Mouse (Mus musculus) adrenal gland, postnatal 4 days (tissue): ENCODE measurements around the gene Rhot1. TPM values are rescaled to one million over a fixed set of nuclear protein-coding genes. Genes with fewer than 3 reads are reported as not detected.
"Not testable (repeated sequence)": the region's sequence is repeated elsewhere in the genome, so short reads cannot be mapped to it uniquely, and the experiment has no call there.

Experiments
- DNase-seq, 2 experiments: peaks; one replicate each; pipeline ENCODE4 v3.0.0; 2021 to 2022; ENCODE audit warnings: low spot score in 2 of 2, mixed read lengths in 2 of 2
- total RNA-seq, 2 experiments: library from RNA; stranded (reverse); gene quantifications; 2 replicates each; pipeline ENCODE4 v1.2.3; 2021

Gene Rhot1
- total RNA-seq, 2 experiments from 2014 or later: 61.4 to 65.9 TPM

- DNase-seq: no peak
Observed at GRCm38 (mm10) chr11:80190280-80190679, 18.5 kb upstream of the Rhot1 start.

DNA sequence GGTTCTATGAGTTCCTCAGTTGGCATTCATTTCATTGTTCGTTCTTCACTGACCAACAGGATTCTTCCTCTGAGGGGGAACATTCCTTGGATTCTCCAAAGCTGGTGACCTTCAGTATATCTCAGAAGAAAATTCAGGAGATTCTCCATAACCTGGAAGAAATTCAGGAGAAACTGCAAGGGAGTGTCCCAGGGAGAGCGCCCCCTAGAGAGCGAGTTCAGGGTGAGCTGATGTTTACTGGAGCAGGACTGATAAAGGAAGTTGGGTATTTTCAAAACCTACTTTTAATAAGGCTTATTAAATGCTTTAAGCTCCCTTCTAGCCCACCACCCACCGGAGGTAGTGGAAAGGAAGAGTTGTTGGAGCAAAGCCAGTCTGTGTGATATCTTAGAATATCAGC, 15.0 kb upstream of the Rhot1 start:
- no peak for DNase-seq

DNA sequence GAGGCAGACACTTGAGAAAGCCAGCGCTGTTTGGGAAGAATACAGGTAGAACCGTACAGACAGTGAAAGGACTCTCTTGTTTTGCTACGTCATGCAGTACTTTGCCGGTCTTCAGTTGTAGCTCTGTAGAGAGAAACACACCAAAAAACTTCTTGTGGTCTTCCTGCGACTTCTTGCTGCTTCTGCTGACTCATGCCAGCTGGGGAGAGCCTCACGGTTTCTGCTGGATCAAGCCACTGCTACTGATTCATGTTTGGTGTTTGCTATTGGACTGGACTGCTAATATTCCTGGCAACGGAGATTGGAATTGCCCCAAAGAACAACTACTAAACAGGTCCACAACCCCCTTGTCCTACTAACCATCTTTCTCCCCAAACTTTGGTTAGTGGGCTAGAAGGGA, 12.5 kb upstream of the Rhot1 start:
- DNase-seq: no peak

DNA sequence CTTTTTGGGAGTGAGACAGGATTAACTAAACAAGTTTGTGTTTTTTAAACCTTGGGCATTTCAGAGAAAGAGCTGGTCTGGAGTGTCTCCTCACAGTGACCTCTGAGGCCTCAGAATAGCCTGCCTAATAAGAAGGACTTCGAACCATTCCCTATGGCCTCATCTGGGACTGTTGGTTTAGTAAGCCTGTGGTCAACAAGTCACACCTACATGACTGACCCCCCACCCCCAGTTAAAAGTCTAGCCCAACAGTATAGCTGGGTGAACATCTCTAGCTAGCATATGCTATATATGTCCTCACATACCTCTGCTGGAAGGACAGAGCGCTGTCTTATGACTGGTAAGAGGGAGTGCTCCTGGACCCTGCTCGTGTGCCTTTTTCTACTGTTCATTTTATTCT, 9.5 kb upstream of the Rhot1 start:
- no peak for DNase-seq

DNA sequence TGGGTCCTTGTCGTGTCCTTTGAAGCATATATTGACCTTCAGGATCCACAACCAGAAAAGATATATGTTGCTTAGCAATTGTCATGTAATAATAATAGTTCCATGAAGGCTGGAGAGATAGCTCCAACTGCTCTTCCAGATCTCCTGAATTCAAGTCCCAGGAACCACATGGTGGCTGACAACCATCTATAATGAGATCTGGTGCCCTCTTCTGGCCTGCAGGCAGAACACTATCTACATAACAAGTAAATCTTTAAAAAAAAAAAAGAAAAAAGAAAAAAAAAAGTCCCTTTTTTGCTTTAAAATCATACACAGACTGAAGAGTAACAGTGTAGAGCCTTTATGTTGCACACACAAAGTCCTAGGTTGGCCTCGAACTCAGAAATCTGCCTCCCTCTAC, 9.0 kb upstream of the Rhot1 start:
- DNase-seq: no peak

- no peak for DNase-seq
Observed at GRCm38 (mm10) chr11:80200326-80200725, 8.5 kb upstream of the Rhot1 start.

GRCm38 (mm10) chr11:80202296-80202695, 6.5 kb upstream of the Rhot1 start:
- no peak for DNase-seq

GRCm38 (mm10) chr11:80204037-80204436, 4.8 kb upstream of the Rhot1 start:
- DNase-seq: no peak

GRCm38 (mm10) chr11:80204941-80205340, 3.9 kb upstream of the Rhot1 start:
- no peak for DNase-seq

DNA sequence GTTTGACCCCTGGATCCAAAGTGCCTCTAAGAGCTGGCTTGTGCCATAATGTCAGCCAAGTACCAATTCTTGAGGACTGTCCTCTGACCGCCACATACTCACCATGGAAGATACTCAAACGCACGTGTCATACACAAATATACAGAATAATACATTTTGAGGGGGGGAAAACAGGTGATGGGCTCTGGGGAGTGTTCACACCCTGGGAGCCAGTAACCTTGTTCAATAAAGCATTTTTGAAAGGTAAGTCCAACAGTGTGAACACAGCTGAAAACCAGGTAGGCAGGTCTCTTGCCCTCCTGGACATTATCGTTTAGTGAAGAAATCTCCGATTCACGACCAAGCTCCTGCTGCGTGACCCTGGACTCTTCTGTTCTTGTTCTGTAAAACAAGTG, 357 bp upstream of the Rhot1 start:
- no peak for DNase-seq

DNA sequence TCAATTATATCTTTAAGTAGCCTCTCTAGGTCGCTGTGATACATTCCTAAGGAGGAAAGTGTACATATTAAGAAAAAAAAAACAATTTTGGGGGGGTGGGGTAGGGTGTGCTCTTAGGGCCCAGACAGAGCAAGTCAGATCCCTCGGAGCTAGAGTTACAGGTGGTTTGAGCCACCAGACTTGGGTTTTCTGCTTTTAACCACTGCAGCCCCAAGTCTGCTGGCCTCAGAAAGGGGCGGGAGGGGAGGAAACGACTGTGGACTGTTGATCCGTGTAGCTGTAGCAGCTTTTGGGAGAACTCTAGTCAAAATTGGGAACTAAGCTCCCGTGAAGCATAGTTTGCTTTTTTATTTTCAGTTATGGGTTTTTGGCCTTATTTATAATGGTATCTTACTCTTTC, 1.5 kb downstream of the Rhot1 start:
- DNase-seq: no peak

- no peak for DNase-seq
Observed at GRCm38 (mm10) chr11:80212282-80212681, 3.5 kb downstream of the Rhot1 start.

DNA sequence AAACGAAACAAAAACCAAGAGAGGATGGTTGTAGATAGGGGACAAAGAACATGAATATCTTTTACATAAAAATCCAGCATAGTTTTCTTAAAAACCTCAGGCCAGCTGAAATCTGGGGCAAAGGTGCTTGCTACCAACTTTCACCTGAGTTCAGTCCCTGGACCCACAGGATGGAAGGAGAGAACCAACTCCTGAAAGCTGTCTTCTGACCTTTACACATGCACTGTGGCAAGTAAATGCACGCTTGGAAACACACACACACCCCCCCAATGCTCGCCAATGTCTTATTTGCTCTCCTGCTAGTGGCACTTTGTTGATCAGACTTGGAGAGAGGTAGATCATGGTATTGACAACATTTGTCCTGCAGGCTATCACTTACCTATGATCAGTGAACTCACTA, 6.5 kb downstream of the Rhot1 start:
- no peak for DNase-seq

DNA sequence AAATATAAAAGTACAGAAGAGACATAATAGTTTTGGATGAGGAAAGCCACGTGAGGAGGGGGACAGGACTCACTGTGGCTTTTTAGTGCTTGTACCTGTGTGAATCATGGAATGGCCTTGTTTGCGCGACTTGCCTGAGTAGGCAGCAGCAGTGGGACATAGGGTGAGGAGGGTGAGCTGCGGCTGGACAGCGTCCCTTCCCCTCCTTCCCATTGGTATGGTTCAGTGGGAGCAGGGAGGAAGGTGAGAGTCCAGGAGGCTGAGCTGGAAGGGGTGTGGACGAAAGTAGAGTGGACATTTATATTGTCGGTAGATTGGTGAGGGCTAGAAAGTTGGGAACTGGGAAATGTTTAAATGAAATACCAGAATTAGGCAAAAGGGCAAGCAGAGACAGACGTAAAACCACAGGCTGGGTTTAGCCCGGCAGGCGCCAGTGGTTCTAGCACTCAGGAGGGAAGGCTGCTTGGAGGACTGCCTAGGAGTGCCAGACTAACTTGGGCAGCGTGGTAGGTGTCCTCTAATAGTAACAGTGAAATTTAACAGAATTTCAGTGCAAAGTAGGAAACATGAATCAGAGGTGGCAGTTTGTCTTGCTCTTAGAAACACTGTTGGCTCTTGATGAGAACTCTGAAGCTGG, 10.0 kb downstream of the Rhot1 start:
- no peak for DNase-seq

- DNase-seq: not testable (repeated sequence)
Observed at GRCm38 (mm10) chr11:80230066-80230465, 21.2 kb downstream of the Rhot1 start.

DNA sequence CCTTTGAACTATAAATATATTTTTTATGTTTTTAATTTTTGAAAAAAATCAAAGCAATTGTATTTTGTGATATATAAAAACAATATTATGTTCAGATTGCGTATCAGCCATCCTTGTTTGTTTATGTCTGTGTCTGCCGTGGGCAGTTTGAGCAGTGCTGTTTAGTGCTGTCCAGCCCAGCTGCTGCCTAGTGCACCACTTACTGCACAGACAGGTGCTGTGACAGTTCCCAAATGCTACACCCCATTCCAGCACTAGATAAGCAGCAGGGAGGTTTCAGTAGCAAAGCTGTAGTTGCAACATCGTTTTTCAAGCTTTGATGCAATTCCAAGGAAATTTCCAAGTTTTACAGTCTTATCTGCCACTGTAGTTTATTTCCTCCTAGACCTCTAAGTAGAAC, 28.5 kb downstream of the Rhot1 start:
- no peak for DNase-seq

GRCm38 (mm10) chr11:80238306-80238705, 29.5 kb downstream of the Rhot1 start:
- no peak for DNase-seq

DNA sequence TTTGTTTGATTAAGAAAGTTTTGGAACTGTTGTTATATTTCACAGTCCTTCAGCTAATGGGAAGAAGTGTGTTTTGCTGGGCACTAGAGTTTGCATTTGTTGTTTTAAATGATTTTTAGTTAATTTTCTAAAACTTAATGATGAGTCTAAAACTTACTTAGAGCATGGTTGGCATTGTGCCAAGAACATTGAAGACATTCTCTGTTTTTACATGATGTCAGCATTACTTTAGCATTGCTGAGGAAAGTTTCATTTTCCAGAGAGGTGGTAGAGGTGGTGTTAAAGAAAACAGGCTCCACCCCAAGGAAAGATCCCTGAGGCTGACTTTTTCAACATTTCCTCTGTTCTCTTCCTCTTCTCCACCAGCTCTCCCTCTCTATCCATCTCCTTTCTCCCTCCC, 38.2 kb downstream of the Rhot1 start:
- DNase-seq: no peak

DNA sequence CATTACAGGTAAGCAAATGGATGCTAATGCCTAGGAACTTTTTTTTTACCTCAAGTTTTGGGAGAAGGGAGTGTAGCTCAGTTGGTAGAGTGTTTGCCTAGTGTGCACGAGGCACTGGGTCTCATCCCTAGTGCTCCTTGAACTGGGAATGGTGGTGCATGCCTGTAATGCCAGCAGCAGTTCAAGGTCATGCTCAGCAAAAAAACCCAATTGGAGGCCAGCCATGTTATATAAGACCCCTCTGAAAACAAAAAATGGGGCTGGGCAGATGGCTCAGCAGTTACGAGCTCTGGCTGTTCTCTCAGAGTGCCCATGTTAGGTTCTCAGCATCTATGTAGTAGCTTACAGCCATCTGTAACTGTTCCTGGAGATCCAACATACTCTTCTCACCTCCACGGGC, 39.7 kb downstream of the Rhot1 start:
- no peak for DNase-seq

DNA sequence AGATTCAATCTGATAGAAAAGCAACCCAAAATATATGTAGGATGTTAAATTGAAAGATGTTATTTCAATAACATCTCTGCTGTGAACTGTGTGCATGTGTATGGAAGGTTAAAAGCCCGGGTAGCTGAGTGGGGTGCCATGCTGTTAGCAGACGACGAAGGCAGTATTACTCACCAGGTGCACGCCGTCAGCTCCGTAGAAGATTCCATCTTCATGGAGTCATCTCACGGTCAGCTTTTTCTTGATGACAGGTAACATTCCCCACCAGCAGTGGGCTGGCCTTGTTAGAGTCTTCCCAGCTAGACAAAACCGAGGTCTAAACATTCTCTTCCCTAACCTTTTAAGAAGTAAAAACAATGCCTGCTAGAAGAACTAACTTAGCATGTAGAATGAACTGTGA, 55.3 kb downstream of the Rhot1 start:
- DNase-seq: no peak

GRCm38 (mm10) chr11:80271096-80271495, 62.3 kb downstream of the Rhot1 start:
- DNase-seq: no peak

- no peak for DNase-seq
Observed at GRCm38 (mm10) chr11:80275011-80275410, 66.2 kb downstream of the Rhot1 start.

GRCm38 (mm10) chr11:80278054-80278453, 69.2 kb downstream of the Rhot1 start:
- DNase-seq: no peak

DNA sequence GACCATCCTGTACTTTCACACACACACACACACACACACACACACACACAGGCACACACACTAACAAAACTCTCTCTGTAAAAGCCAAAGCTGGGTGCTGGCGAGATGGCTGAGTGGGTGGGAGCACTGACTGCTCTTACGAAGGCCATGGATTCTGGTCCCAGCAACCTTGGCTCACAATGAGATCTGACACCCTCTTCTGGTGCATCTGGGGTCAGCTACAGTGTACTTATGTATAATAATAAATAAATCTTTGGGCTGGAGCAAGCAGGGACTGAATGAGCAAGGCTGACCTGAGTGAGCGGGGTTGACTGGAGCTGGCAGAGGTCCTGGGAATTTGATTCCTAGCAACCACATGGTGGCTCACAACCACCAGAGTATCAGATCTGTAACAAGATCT, 75.0 kb downstream of the Rhot1 start:
- no peak for DNase-seq
